Mouse (Mus musculus) lung, embryonic 14.5 days (tissue): ENCODE results near the gene Hist1h4j. TPM values are rescaled to one million over a fixed set of nuclear protein-coding genes. Genes with fewer than 3 reads are reported as not detected.
"Not testable (repeated sequence)": the region's sequence is repeated elsewhere in the genome, so short reads cannot be mapped to it uniquely, and the experiment has no call there.

ENCODE experiments used
- ATAC-seq: fragments of 200-750 bp; cut with Nextera tagmentation; 2 replicates; pipeline ENCODE4 v1.8.0; 2017; ENCODE audit warnings: mild to moderate bottlenecking, moderate TSS enrichment, moderate library complexity; ENCODE audit not compliant: insufficient read depth
- DNase-seq: peaks from one replicate; pipeline ENCODE4 v3.0.0-alpha.2; 2015
- H3K27ac ChIP-seq: fragments of 300-500 bp; sonication (generic); 2 replicates; pipeline ENCODE4 v1.5.1; 2014; ENCODE audit warnings: low read depth, mild to moderate bottlenecking, moderate library complexity
- H3K27me3 ChIP-seq: fragments of 300-500 bp; sonication (generic); 2 replicates; pipeline ENCODE4 v1.6.1; 2014; ENCODE audit warnings: low read length, control low read depth; ENCODE audit not compliant: insufficient read depth
- H3K36me3 ChIP-seq: fragments of 300-500 bp; sonication (generic); 2 replicates; pipeline ENCODE4 v1.6.1; 2014; ENCODE audit warnings: control low read depth; ENCODE audit not compliant: insufficient read depth
- H3K4me1 ChIP-seq: fragments of 300-500 bp; sonication (generic); 2 replicates; pipeline ENCODE4 v1.6.1; 2014; ENCODE audit warnings: antibody characterized with exemption, control low read depth; ENCODE audit not compliant: insufficient read depth
- H3K4me2 ChIP-seq: fragments of 300-500 bp; sonication (generic); 2 replicates; pipeline ENCODE4 v1.6.1; 2014; ENCODE audit warnings: mild to moderate bottlenecking
- H3K4me3 ChIP-seq: fragments of 300-500 bp; sonication (generic); 2 replicates; pipeline ENCODE4 v1.5.1; 2014; ENCODE audit warnings: low read depth, low read length
- H3K9ac ChIP-seq: fragments of 300-500 bp; sonication (generic); 2 replicates; pipeline ENCODE4 v1.6.1; 2014
- H3K9me3 ChIP-seq: fragments of 300-500 bp; sonication (generic); 2 replicates; pipeline ENCODE4 v1.6.1; 2016; ENCODE audit warnings: low read depth, low read length, control low read depth
- CTCF ChIP-seq: IDR thresholded peaks from 2 replicates; pipeline ENCODE4 v1.5.1; 2016; ENCODE audit warnings: antibody characterized with exemption, low read depth
- WGBS: fragments of 180-500 bp; shearing (Covaris S2); extraction: QIAGEN DNeasy Blood & Tissue Kit; methylation state at CpG from one replicate; pipeline ENCODE4 v1.1.7; 2014; 5-methylcytosine and 5-hydroxymethylcytosine counted together
- polyA plus RNA-seq: library from polyadenylated mRNA; unstranded; fragments of >200 nt; fragmentation: Nextera tagmentation; extraction: Ambion mirVana; gene quantifications from 2 replicates; pipeline ENCODE4 v1.2.1, GENCODE M21; 2014

Gene Hist1h4j
- 0.96 and 2.2 TPM in 2 replicates for polyA plus RNA-seq

- H3K4me2 ChIP-seq = peak within 1 kb of the TSS; percentile 74
- ATAC-seq = peak; percentile 93
- WGBS = under 1% methylated on average over 43 of the region's 56 CpGs
Measured at GRCm38 (mm10) chr13:21734906-21735767, at the start of gene Hist1h4j. Hist1h4j (plus strand) TSS chr13:21735064.

DNA sequence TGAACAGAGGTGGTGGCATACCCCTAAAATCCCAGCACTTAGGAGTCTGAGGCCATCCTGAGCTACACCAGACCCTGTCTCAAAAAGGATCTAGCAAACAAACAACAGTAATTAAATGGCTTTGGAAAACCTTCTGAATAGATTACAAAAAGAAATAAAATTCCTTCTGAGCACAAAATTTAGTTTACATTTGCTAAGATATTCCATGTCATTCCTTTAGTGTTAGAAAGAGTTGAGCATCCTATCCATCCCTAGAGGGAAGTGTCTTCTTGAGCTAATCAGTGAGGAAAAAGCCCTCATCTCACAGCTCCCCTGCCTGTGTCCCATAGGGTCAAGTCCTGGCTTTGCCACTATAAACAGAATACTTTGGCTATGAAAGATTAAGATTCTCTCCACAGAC is 37.1 kb upstream of the Hist1h4j start, which contains the start of gene Olfr1359:
TSS of gene Olfr1359 (plus strand) at position 301 of the 400 bp plus-strand sequence.
- Histone ChIP-seq H3K36me3 (no peaks in the 10 kb centered on the region), H3K4me1 (no peaks in the 10 kb centered on the region), H3K27me3 (no peaks in the 10 kb centered on the region), H3K27ac (no peak within 1 kb of the TSS), H3K4me2 (no peak within 1 kb of the TSS), H3K9ac (no peak within 1 kb of the TSS), H3K9me3 (no peaks in the 10 kb centered on the region), H3K4me3 (no peak within 1 kb of the TSS)
- DNase-seq (no peak), ATAC-seq (no peak)
- TF ChIP-seq CTCF = no peak

More at GRCm38 (mm10) chr13:21734906-21735767, at the start of gene Hist1h4j:
- DNase-seq = peak; percentile 97
- H3K4me3 ChIP-seq = peak within 1 kb of the TSS; percentile 52
- not testable (repeated sequence) for H3K27me3 ChIP-seq, H3K4me1 ChIP-seq, H3K9me3 ChIP-seq, H3K36me3 ChIP-seq
- peak within 1 kb of the TSS; percentile 77 for H3K9ac ChIP-seq
- peak within 1 kb of the TSS; percentile 99 for H3K27ac ChIP-seq

GRCm38 (mm10) chr13:21706669-21707068 is 28.2 kb upstream of the Hist1h4j start:
- H3K9ac ChIP-seq = no peak overlapping the region
- 66% methylated on average over 4 of the region's 4 CpGs for WGBS
- no peak overlapping the region for H3K27ac ChIP-seq

GRCm38 (mm10) chr13:21710031-21710711 is 24.7 kb upstream of the Hist1h4j start:
- peak overlapping the region; percentile 87 for H3K27ac ChIP-seq
- peak overlapping the region; percentile 68 for H3K4me3 ChIP-seq
- H3K27me3 ChIP-seq = no peaks in the 10 kb centered on the region
- ATAC-seq (peak; percentile 79), DNase-seq (peak; percentile 95)
- peak overlapping the region; percentile 60 for H3K9ac ChIP-seq
- peak; percentile 80 for TF ChIP-seq CTCF
- no peaks in the 10 kb centered on the region for H3K4me1 ChIP-seq
- no peaks in the 10 kb centered on the region for H3K9me3 ChIP-seq
- peak overlapping the region; percentile 72 for H3K4me2 ChIP-seq
- under 1% methylated on average over 32 of the region's 32 CpGs for WGBS
- H3K36me3 ChIP-seq = no peaks in the 10 kb centered on the region

More at GRCm38 (mm10) chr13:21706669-21707068, 28.2 kb upstream of the Hist1h4j start:
- no peak for ATAC-seq
- Histone ChIP-seq H3K4me1 (no peaks in the 10 kb centered on the region), H3K4me3 (no peak overlapping the region), H3K27me3 (no peaks in the 10 kb centered on the region), H3K36me3 (no peaks in the 10 kb centered on the region), H3K4me2 (no peak overlapping the region), H3K9me3 (no peaks in the 10 kb centered on the region)
- TF ChIP-seq CTCF = no peak
- no peak for DNase-seq

DNA sequence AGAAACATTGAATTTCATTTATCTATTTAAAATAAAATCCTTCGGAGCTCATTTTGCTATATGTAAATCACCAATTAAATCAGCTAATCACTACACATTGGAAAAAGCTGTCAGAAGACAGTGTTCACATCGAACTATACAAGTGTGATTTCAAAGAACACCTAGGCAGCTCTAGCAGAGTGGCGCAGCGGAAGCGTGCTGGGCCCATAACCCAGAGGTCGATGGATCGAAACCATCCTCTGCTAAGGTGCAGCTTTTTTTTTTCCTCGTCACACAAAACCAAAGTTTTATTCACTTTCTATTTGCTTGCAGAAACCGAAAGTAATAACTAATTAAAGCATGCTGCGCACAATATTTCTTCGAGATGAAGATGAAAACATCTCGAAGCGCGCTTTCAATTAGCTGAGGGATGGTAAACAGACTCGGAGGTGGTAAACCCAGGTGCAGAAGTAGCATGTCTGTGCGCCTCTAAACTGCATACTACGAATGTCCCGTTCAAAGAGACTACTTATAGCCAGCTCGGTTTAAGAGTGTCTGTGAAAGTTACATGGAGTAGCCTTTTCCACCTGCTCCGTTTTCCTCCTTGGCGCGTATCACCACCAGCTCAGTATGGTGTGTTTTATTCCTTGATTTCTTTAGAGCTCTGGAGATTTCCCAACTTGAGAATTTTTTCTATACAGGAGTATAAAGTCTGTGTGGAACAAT is 23.9 kb upstream of the Hist1h4j start:
- Histone ChIP-seq H3K36me3 (no peaks in the 10 kb centered on the region), H3K4me3 (peak overlapping the region; percentile 68), H3K9ac (peak overlapping the region; percentile 38; the same call in 1 of the 2 replicates), H3K9me3 (no peaks in the 10 kb centered on the region), H3K27ac (peak overlapping the region; percentile 67; the same call in 1 of the 2 replicates), H3K4me1 (no peaks in the 10 kb centered on the region), H3K27me3 (no peaks in the 10 kb centered on the region), H3K4me2 (peak overlapping the region; percentile 72)
- TF ChIP-seq CTCF = no peak
- peak; percentile 88 for DNase-seq
- peak; percentile 76 for ATAC-seq
- WGBS = 3% methylated on average over 22 of the region's 22 CpGs

DNA sequence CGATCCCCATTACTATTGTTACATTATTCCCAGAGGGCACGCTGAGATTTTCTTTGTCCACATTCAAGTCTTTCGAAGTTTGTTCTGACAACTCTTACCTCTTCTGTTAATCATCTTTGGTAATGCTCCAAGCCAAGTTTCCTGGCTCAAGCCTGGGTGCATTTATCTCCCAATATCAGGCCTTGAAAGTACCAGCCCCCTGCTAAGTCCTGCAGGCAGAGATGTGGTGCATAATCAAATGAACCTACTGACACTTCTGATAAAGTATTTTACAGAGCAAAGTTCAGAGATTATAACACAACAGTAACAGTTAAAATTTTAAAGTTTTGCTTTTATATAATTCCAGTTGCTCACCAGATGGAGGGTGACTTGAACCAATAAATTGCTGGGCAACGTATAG is 23.2 kb upstream of the Hist1h4j start:
- TF ChIP-seq CTCF = no peak
- H3K9ac ChIP-seq = 0 out of 2 replicates have a peak overlapping the region, but pooled peaks have one; percentile 38
- H3K9me3 ChIP-seq = no peaks in the 10 kb centered on the region
- no peaks in the 10 kb centered on the region for H3K36me3 ChIP-seq
- H3K4me3 ChIP-seq = peak overlapping the region; percentile 68
- H3K27ac ChIP-seq = no peak overlapping the region
- H3K4me1 ChIP-seq = no peaks in the 10 kb centered on the region
- no peak for DNase-seq
- H3K4me2 ChIP-seq = peak overlapping the region; percentile 72
- WGBS = 21% methylated on average over 4 of the region's 4 CpGs
- H3K27me3 ChIP-seq = no peaks in the 10 kb centered on the region
- no peak for ATAC-seq
